Mouse (Mus musculus) liver, embryonic 15.5 days (tissue): ENCODE measurements around the gene Syt1. TPM values are rescaled to one million over a fixed set of nuclear protein-coding genes. Genes with fewer than 3 reads are reported as not detected.

Source experiments
- ATAC-seq: fragments of 200-750 bp; cut with Nextera tagmentation; 2 replicates; pipeline ENCODE4 v1.8.0; 2017; ENCODE audit warnings: moderate number of reproducible peaks, mild to moderate bottlenecking, moderate library complexity; ENCODE audit not compliant: insufficient read depth
- H3K27ac ChIP-seq: fragments of 300-500 bp; sonication (generic); replicated peaks from 2 replicates; pipeline ENCODE4 v1.5.1; 2015; ENCODE audit warnings: mild to moderate bottlenecking, inconsistent platforms
- H3K27me3 ChIP-seq: fragments of 300-500 bp; sonication (generic); 2 replicates; pipeline ENCODE4 v1.6.1; 2015; ENCODE audit warnings: mild to moderate bottlenecking, inconsistent platforms
- H3K36me3 ChIP-seq: fragments of 300-500 bp; sonication (generic); replicated peaks from 2 replicates; pipeline ENCODE4 v1.6.1; 2015; ENCODE audit warnings: moderate library complexity, mild to moderate bottlenecking, inconsistent platforms
- H3K4me1 ChIP-seq: fragments of 300-500 bp; sonication (generic); replicated peaks from 2 replicates; pipeline ENCODE4 v1.6.1; 2015; ENCODE audit warnings: inconsistent platforms
- H3K4me2 ChIP-seq: fragments of 300-500 bp; sonication (generic); 2 replicates; pipeline ENCODE4 v1.6.1; 2015; ENCODE audit warnings: moderate library complexity, mild to moderate bottlenecking, inconsistent platforms
- H3K4me3 ChIP-seq: fragments of 300-500 bp; sonication (generic); replicated peaks from 2 replicates; pipeline ENCODE4 v1.5.1; 2015; ENCODE audit warnings: mild to moderate bottlenecking, inconsistent platforms
- H3K9ac ChIP-seq: fragments of 300-500 bp; sonication (generic); 2 replicates; pipeline ENCODE4 v1.6.1; 2015; ENCODE audit warnings: moderate library complexity, mild to moderate bottlenecking, inconsistent platforms
- H3K9me3 ChIP-seq: fragments of 300-500 bp; sonication (generic); replicated peaks from 2 replicates; pipeline ENCODE4 v1.6.1; 2016; ENCODE audit warnings: inconsistent platforms
- WGBS: fragments of 180-500 bp; shearing (Covaris S2); methylation state at CpG from one replicate; pipeline ENCODE4 v1.1.7; 2015; ENCODE audit warnings: mixed read lengths; ENCODE audit not compliant: insufficient replicate concordance; 5-methylcytosine and 5-hydroxymethylcytosine counted together
- polyA plus RNA-seq: library from polyadenylated mRNA; unstranded; fragments of >200 nt; fragmentation: Nextera tagmentation; extraction: Ambion mirVana; gene quantifications from 2 replicates; pipeline ENCODE4 v1.2.1, GENCODE M21; 2015

Gene Syt1
- polyA plus RNA-seq, 1 experiment from 2014 or later: 0.18 TPM

DNA sequence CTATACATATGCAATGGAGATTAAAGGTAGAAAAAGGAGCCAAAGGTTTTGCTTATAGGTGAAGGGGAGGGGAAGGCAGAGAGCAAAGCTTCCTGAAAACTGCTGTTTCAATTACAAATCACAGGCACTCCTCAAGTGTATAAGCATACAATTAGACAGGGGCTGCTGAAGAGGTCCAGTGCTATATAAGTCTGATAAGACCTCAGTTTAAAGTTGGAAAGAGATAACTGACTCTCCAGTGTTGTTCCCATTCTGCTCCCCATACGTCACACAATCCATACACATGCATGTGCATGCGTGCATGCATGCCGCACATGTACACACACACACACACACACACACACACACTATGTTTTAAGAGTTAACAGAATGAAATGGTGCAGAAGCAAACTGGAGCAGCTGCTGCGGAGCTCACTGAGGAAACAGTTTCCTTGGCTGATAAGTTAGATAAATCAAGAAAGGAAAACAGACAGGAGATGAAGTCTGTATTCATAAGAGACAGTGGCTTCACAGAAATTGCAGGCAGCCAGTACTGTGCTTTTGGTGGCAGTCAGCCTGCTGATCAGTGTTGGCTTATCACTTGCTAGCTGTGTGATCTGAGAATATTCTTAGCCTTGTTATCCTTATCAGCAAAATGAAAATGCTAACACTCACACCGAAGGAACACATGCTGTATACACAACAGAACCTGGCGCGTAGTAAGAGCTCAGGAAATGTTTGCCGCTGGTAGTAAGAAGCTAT is 408.9 kb downstream of the Syt1 start:
- Histone ChIP-seq H3K36me3 (no peaks in the 10 kb centered on the region), H3K27ac (no peak overlapping the region), H3K4me2 (no peak overlapping the region), H3K9me3 (no peaks in the 10 kb centered on the region), H3K4me3 (no peak overlapping the region), H3K27me3 (no peaks in the 10 kb centered on the region), H3K9ac (no peak overlapping the region), H3K4me1 (0 out of 2 replicates have a peak, but pooled peaks cover 3% of the 10 kb centered on the region)
- 47% methylated on average over 8 of the region's 8 CpGs for WGBS
- 0 out of 2 replicates have a peak, but pooled peaks have one; percentile 37 for ATAC-seq

DNA sequence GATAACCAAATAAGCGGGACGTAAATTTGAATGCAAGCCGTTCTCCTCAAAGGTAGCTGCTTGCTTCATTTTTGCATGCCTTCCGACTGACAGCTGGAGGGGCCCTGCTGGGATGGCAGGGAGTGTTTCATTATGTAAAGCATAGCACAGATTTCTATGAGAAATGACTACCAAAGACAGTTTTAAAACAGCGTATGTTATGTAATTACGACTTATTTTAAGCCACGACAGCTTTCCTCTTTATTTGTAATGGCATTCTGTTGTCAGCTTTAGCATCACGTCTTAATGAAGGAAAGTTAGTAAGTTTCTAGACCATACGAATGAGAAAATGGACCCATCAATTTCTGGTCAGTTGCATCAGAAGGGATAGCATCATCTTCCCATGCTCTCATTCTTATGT is 410.1 kb downstream of the Syt1 start:
- 70% methylated on average over 9 of the region's 9 CpGs for WGBS
- no peak for ATAC-seq
- H3K9ac ChIP-seq: no peak overlapping the region
- no peaks in the 10 kb centered on the region for H3K27me3 ChIP-seq
- H3K9me3 ChIP-seq: no peaks in the 10 kb centered on the region
- no peaks in the 10 kb centered on the region for H3K36me3 ChIP-seq
- peaks cover 13% of the 10 kb centered on the region for H3K4me1 ChIP-seq
- H3K27ac ChIP-seq: no peak overlapping the region
- H3K4me2 ChIP-seq: no peak overlapping the region
- no peak overlapping the region for H3K4me3 ChIP-seq

DNA sequence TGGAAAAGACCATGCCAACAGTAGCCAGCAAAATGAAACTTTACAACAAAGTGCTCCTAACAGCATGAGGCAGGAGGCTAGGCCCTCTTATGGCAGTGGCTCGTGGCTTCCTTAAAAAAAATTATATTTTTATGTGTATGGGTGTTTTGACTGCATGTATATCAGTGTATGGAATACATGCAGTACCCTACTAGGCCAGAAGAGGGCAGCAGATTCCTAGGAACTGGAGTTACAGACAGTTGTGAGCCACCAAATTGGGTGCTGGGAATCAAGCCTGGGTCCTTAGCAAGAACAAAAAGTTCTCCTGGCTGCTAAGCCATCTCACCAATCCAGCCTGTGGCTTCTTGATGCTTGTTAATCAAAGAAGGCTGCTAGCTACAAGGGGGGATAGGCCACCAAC is 413.4 kb downstream of the Syt1 start:
- Histone ChIP-seq H3K9me3 (no peaks in the 10 kb centered on the region), H3K27ac (no peak overlapping the region), H3K9ac (no peak overlapping the region), H3K27me3 (no peaks in the 10 kb centered on the region), H3K36me3 (no peaks in the 10 kb centered on the region), H3K4me2 (no peak overlapping the region), H3K4me3 (no peak overlapping the region), H3K4me1 (peaks cover 19% of the 10 kb centered on the region)
- ATAC-seq: no peak
- WGBS: 56% methylated on average over 1 of the region's 1 CpGs

DNA sequence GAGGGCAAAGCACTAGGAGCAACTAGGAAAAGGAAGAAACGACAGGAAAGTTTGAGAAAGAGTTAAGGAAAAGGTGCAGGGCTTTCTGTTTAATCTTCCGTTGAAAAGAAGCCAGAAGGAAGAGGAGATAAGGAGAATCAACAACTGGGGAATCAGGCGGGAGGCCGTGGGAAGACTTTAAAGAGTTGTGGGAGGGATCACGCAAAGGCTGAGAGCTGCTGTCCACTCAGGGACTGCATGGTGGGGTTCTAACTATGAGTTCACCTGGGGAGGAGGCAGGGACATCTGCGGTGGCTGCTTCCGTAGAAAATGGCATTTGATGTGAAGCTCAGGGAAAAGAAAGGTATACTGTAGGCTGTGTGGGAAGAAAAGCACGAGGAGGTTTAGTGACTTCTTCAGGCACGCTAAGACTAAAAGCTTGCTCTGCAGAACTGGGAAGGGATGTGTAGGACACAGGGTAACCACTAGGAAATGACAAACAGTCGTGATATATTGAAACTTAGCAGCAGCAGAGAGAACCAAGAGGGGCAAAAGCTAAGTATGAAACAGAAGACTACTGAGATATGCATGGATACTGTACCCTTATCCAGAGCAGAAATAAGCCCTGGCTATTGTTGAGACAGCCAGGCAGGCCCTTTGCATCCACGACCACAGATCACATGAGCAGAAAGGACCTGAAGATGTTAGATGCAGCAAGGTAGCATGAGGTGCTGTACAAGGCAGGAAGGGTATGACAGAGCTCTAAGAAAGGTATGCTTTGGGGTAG is 414.4 kb downstream of the Syt1 start:
- Histone ChIP-seq H3K9ac (no peak overlapping the region), H3K36me3 (no peaks in the 10 kb centered on the region), H3K27ac (peak overlapping the region; percentile 53; the same call in 1 of the 2 replicates), H3K4me1 (peaks cover 16% of the 10 kb centered on the region), H3K27me3 (no peaks in the 10 kb centered on the region), H3K9me3 (no peaks in the 10 kb centered on the region), H3K4me3 (no peak overlapping the region), H3K4me2 (peak overlapping the region; percentile 48)
- 24% methylated on average over 11 of the region's 11 CpGs for WGBS
- ATAC-seq: peak; percentile 71

DNA sequence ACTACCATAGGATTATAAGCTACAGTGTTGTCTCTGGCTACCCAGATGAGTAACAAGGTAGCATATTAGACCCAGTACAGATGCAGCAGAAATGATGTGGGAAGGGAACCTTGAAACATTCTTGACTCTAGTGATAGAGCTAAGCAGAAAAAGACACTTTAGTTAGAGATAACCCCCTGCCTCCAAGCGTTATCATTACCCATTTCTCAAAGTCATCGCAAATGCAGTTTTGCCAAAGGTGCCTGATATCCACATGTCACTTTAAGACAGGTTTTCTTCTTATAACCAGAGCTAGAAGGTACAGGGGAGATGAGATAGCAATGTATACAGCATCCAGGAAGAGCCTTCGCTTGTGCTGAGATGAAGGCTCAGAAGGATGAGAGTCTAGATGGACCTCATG is 421.4 kb downstream of the Syt1 start:
- peak; percentile 78 for ATAC-seq
- Histone ChIP-seq H3K4me3 (no peak overlapping the region), H3K9ac (no peak overlapping the region), H3K27me3 (no peaks in the 10 kb centered on the region), H3K36me3 (no peaks in the 10 kb centered on the region), H3K27ac (peak overlapping the region; percentile 48), H3K9me3 (no peaks in the 10 kb centered on the region), H3K4me2 (no peak overlapping the region), H3K4me1 (peaks cover 14% of the 10 kb centered on the region)
- WGBS: 41% methylated on average over 3 of the region's 3 CpGs

DNA sequence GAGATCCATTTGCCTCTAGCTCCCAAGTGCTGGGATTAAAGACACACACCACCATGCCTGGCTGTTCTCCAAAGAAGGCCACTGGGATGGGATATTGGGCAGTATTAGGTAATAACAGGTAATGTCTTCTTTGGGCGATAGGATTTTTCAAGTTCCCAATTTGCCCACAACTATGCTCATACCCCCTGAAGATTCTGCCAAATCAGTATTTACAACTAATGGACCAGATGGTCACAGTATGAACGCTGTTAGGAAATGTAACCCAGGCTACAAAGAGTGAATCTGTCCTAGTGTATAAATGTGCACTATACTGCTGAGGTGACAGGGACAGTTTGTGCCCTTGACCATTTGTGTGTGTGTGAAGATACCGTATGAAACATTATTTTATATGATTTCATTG is 421.9 kb downstream of the Syt1 start:
- 73% methylated on average over 3 of the region's 3 CpGs for WGBS
- Histone ChIP-seq H3K9me3 (no peaks in the 10 kb centered on the region), H3K4me2 (no peak overlapping the region), H3K4me3 (no peak overlapping the region), H3K9ac (no peak overlapping the region), H3K36me3 (no peaks in the 10 kb centered on the region), H3K27ac (0 out of 2 replicates have a peak overlapping the region, but pooled peaks have one; percentile 41), H3K27me3 (no peaks in the 10 kb centered on the region), H3K4me1 (peaks cover 14% of the 10 kb centered on the region)
- no peak for ATAC-seq

DNA sequence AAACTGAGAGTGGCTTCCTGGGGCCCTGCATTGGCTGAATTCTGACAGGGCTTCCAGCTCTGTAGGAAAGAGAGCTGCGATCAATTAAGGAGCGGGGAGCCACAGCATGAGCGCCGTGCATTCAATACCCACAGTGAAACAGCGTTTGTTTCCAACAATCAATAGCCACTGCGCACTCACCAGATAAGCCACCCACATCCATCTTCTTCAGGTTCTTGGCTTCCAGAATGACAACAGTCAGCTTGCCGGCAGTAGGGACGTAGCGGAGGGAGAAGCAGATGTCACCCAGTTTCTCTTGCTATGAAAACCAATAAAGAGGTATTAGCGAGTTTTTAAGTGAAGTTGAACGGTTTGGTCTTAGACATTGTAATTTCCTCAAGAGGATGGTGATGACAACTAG is 427.1 kb downstream of the Syt1 start:
- H3K27ac ChIP-seq: no peak overlapping the region
- no peak overlapping the region for H3K9ac ChIP-seq
- no peak overlapping the region for H3K4me2 ChIP-seq
- WGBS: 72% methylated on average over 11 of the region's 11 CpGs
- no peaks in the 10 kb centered on the region for H3K27me3 ChIP-seq
- peaks cover 37% of the 10 kb centered on the region for H3K4me1 ChIP-seq
- H3K9me3 ChIP-seq: no peaks in the 10 kb centered on the region
- ATAC-seq: no peak
- no peak overlapping the region for H3K4me3 ChIP-seq
- H3K36me3 ChIP-seq: 0 out of 2 replicates have a peak, but pooled peaks cover 6% of the 10 kb centered on the region

DNA sequence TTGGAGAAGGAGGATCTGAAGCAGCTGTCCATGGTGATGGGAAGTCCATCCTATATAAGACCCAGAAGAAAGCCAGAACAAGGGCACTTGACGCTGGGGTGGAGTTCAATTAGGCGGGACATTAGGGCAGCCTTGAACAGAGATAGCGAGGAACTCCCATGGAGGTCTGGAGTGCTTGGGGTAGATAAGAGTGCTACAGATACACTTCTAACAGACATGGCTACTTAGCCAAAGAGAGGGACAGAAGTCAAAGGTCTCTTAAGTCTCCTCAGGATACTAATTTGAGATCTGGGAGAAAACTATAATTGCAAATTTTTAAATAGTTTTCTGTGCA is 428.4 kb downstream of the Syt1 start:
- 38% methylated on average over 3 of the region's 3 CpGs for WGBS
- Histone ChIP-seq H3K4me1 (peaks cover 35% of the 10 kb centered on the region), H3K36me3 (0 out of 2 replicates have a peak, but pooled peaks cover 6% of the 10 kb centered on the region), H3K9me3 (no peaks in the 10 kb centered on the region), H3K27me3 (no peaks in the 10 kb centered on the region), H3K4me3 (no peak overlapping the region), H3K27ac (peak overlapping the region; percentile 77), H3K4me2 (peak overlapping the region; percentile 19; the same call in 1 of the 2 replicates), H3K9ac (no peak overlapping the region)
- peak; percentile 99 for ATAC-seq

DNA sequence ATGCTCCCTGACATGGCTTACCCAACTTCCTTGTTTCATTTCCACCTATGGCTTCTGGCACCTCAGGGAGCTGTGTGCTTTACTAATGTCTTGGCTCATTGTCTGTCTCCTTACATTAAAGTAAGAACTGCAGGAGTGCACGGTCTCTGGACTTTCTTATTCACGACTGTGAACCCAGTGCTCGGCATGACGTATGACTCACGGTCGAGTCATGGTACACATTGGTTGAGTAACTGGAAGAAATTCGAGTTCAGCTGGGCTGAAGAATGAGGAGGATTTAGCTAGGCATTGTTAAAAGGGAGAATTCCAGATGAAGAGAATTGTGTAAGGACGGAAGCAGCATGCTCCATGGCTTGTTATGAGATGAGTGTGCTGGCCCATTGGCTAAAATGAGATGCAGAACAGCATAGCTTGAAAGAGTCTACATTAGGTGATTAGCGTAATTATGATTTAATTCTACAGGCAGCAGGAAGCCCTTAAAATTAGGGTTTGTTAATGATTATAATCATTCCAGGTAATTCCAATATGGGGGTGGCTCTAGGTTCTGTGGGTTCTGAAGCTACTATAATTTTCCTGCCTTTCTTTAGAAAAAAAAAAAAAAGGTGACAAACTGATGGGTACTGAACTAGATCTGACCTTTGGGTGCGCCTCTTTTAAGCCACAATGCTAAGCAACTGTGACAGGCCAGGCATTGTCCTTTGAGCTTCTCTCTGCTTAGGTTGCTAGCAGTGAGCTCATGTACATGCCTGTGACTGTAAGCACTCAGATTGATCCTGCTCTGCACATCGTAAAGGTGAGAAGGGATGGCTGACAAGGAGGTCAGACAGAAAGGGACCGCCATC is 429.0 kb downstream of the Syt1 start:
- Histone ChIP-seq H3K9me3 (no peaks in the 10 kb centered on the region), H3K4me1 (peaks cover 35% of the 10 kb centered on the region), H3K27me3 (no peaks in the 10 kb centered on the region), H3K36me3 (0 out of 2 replicates have a peak, but pooled peaks cover 6% of the 10 kb centered on the region), H3K4me2 (peak overlapping the region; percentile 19; the same call in 1 of the 2 replicates), H3K4me3 (no peak overlapping the region), H3K27ac (peak overlapping the region; percentile 77), H3K9ac (no peak overlapping the region)
- no peak for ATAC-seq
- WGBS: 74% methylated on average over 12 of the region's 12 CpGs

DNA sequence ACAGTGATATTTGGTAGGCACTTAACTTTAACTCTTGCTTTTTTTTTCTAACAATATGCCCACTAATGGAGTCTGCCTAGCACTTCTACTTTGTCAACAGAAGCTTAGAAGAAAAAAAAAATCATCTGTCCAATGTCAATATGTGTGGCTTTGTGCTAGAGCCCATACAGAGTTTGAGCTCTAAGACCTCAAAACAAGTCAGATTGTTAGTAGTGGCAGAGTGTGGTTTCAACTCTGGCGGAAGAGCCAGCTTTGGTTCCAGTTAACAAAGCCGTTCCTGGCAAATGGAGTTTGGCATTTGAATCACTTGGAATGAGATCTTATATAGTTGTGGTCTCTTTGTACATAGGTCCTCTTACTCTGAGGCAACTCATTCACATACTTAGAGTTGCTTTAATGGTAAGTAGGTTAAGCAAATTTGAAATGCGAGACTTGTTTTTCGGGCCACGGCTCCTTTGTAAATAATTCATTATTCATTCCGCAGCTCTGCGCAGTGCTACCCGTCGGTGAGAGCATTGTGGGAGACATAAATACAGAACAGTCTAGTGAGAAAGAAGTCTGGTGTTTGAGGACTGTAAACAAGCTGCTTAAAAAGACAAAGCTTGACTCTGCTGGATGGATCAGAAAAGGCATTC is 429.9 kb downstream of the Syt1 start:
- no peak overlapping the region for H3K4me3 ChIP-seq
- no peaks in the 10 kb centered on the region for H3K27me3 ChIP-seq
- no peak overlapping the region for H3K9ac ChIP-seq
- 80% methylated on average over 9 of the region's 9 CpGs for WGBS
- no peak overlapping the region for H3K27ac ChIP-seq
- peaks cover 35% of the 10 kb centered on the region for H3K4me1 ChIP-seq
- no peak for ATAC-seq
- H3K9me3 ChIP-seq: no peaks in the 10 kb centered on the region
- no peak overlapping the region for H3K4me2 ChIP-seq
- H3K36me3 ChIP-seq: 0 out of 2 replicates have a peak, but pooled peaks cover 6% of the 10 kb centered on the region
